Mouse (Mus musculus) MEL (cell line): ENCODE results near the gene Ggcx.

Source experiments
- CTCF ChIP-seq, 3 experiments: IDR thresholded peaks in 2 of 3; conservative IDR thresholded peaks in 1 of 3; 2 replicates each; pipeline ENCODE4 v1.5.1; 2011 to 2012; ENCODE audit warnings: low read length in 3 of 3, low read depth in 2 of 3, mild to moderate bottlenecking in 2 of 3, improper control_type of control experiment in 1 of 3, inconsistent platforms in 1 of 3, mixed read lengths in 1 of 3, moderate library complexity in 1 of 3; ENCODE audit not compliant: control insufficient read depth in 1 of 3, insufficient read depth in 1 of 3, poor library complexity in 1 of 3, severe bottlenecking in 1 of 3
- E2F4 ChIP-seq: IDR thresholded peaks from 2 replicates; pipeline ENCODE4 v1.6.1; 2011; ENCODE audit warnings: low read depth, low read length, improper control_type of control experiment, borderline replicate concordance
- ELF1 ChIP-seq: IDR thresholded peaks from 2 replicates; pipeline ENCODE4 v1.6.1; 2014; ENCODE audit warnings: low read depth, mild to moderate bottlenecking, inconsistent platforms, low read length, improper control_type of control experiment, moderate library complexity
- EP300 ChIP-seq, 2 experiments: IDR thresholded peaks; 2 replicates each; pipeline ENCODE4 v1.6.1; 2011; ENCODE audit warnings: improper control_type of control experiment in 2 of 2, low read length in 2 of 2, low read depth in 1 of 2, mild to moderate bottlenecking in 1 of 2
- GABPA ChIP-seq: IDR thresholded peaks from 2 replicates; pipeline ENCODE4 v1.6.1; 2012; ENCODE audit warnings: low read depth, mild to moderate bottlenecking, inconsistent platforms, low read length, improper control_type of control experiment, moderate library complexity
- GATA1 ChIP-seq: IDR thresholded peaks from 2 replicates; pipeline ENCODE4 v1.6.1; 2011; ENCODE audit warnings: low read depth, low read length, improper control_type of control experiment
- JUND ChIP-seq: IDR thresholded peaks from 2 replicates; pipeline ENCODE4 v1.6.1; 2011; ENCODE audit warnings: low read depth, mild to moderate bottlenecking, improper control_type of control experiment, low read length
- MAZ ChIP-seq: IDR thresholded peaks from 2 replicates; pipeline ENCODE4 v1.6.1; 2012; ENCODE audit warnings: low read depth, mild to moderate bottlenecking, inconsistent platforms, low read length, improper control_type of control experiment
- MXI1 ChIP-seq: IDR thresholded peaks from 2 replicates; pipeline ENCODE4 v1.6.1; 2011; ENCODE audit warnings: mild to moderate bottlenecking, low read depth, low read length, improper control_type of control experiment
- NELFE ChIP-seq: IDR thresholded peaks from 2 replicates; pipeline ENCODE4 v1.6.1; 2011; ENCODE audit warnings: low read depth, low read length, improper control_type of control experiment
- POLR2A ChIP-seq, 2 experiments: IDR thresholded peaks; 2 replicates each; pipeline ENCODE4 v1.6.1; 2011 to 2012; ENCODE audit warnings: low read length in 2 of 2, mild to moderate bottlenecking in 2 of 2, control low read depth in 1 of 2, improper control_type of control experiment in 1 of 2, low read depth in 1 of 2, moderate library complexity in 1 of 2; ENCODE audit not compliant: control insufficient read depth in 1 of 2, insufficient read depth in 1 of 2, poor library complexity in 1 of 2
- POLR2AphosphoS2 ChIP-seq: IDR thresholded peaks from 2 replicates; pipeline ENCODE4 v1.6.1; 2011; ENCODE audit warnings: low read length, improper control_type of control experiment
- UBTF ChIP-seq: IDR thresholded peaks from 2 replicates; pipeline ENCODE4 v1.6.1; 2012; ENCODE audit warnings: low read depth, mild to moderate bottlenecking, inconsistent platforms, low read length, improper control_type of control experiment, moderate library complexity, borderline replicate concordance; ENCODE audit not compliant: insufficient read depth
- ZNF384 ChIP-seq: IDR thresholded peaks from 2 replicates; pipeline ENCODE4 v1.6.1; 2012; ENCODE audit warnings: low read depth, mild to moderate bottlenecking, inconsistent platforms, low read length, improper control_type of control experiment

GRCm38 (mm10) chr6:72447487-72447886 lies 33.4 kb downstream of the Ggcx start:
- TF ChIP-seq MXI1 (no peak), POLR2A (IDR thresholded peaks at IDR 0.05; ENCODE audit: control insufficient read depth in 1 of 2, insufficient read depth in 1 of 2, low read depth in 1 of 2, low read length in 2 of 2, poor library complexity in 1 of 2) (no peak), EP300 (IDR thresholded peaks at IDR 0.05; ENCODE audit: low read depth in 1 of 2, low read length in 2 of 2) (no peak), NELFE (no peak), CTCF (IDR thresholded peaks at IDR 0.05 in 2 of 3, conservative IDR thresholded peaks at IDR 0.05 in 1 of 3; ENCODE audit: control insufficient read depth in 1 of 3, insufficient read depth in 1 of 3, low read depth in 2 of 3, low read length in 3 of 3, poor library complexity in 1 of 3, severe bottlenecking in 1 of 3) (no peak), ZNF384 (no peak), POLR2AphosphoS2 (no peak), ELF1 (no peak), E2F4 (no peak), GATA1 (0 out of 2 replicates have a peak, but pooled peaks have one; percentile 11), UBTF (no peak), GABPA (no peak), JUND (no peak), MAZ (no peak)
